Mouse (Mus musculus) forebrain, embryonic 14.5 days (tissue): Measurements from ENCODE around the gene 4930432M17Rik. TPM values are rescaled to one million over a fixed set of nuclear protein-coding genes. Genes with fewer than 3 reads are reported as not detected.
A peak's percentile ranks its signal among the peaks of the same experiment; 100 is the strongest.

ENCODE experiments used
- ATAC-seq: fragments of 200-750 bp; cut with Nextera tagmentation; 2 replicates; pipeline ENCODE4 v1.8.0; 2017; ENCODE audit warnings: mild to moderate bottlenecking, moderate library complexity
- DNase-seq: peaks from one replicate; pipeline ENCODE4 v3.0.0-alpha.2; 2015; ENCODE audit warnings: low spot score
- H3K27ac ChIP-seq: fragments of 300-500 bp; sonication (generic); 2 replicates; pipeline ENCODE4 v1.5.1; 2014; ENCODE audit warnings: low read depth, mild to moderate bottlenecking, control low read depth, low read length, moderate library complexity
- H3K27me3 ChIP-seq: fragments of 300-500 bp; sonication (generic); replicated peaks from 2 replicates; pipeline ENCODE4 v1.6.1; 2014; ENCODE audit warnings: low read length, control low read depth, mixed read lengths; ENCODE audit not compliant: control insufficient read depth, insufficient read depth
- H3K36me3 ChIP-seq: fragments of 300-500 bp; sonication (generic); 2 replicates; pipeline ENCODE4 v1.6.1; 2014; ENCODE audit warnings: low read length, control low read depth; ENCODE audit not compliant: control insufficient read depth, insufficient read depth
- H3K4me1 ChIP-seq: fragments of 300-500 bp; sonication (generic); 2 replicates; pipeline ENCODE4 v1.6.1; 2014; ENCODE audit warnings: antibody characterized with exemption, low read length, control low read depth; ENCODE audit not compliant: control insufficient read depth, insufficient read depth
- H3K4me2 ChIP-seq: fragments of 300-500 bp; sonication (generic); 2 replicates; pipeline ENCODE4 v1.6.1; 2014; ENCODE audit warnings: mild to moderate bottlenecking, control low read depth, low read length
- H3K4me3 ChIP-seq: fragments of 300-500 bp; sonication (generic); 2 replicates; pipeline ENCODE4 v1.5.1; 2014; ENCODE audit warnings: low read depth, low read length, control low read depth
- H3K9ac ChIP-seq: fragments of 300-500 bp; sonication (generic); 2 replicates; pipeline ENCODE4 v1.6.1; 2014; ENCODE audit warnings: mild to moderate bottlenecking, low read length, control low read depth, moderate library complexity
- H3K9me3 ChIP-seq: fragments of 300-500 bp; sonication (generic); replicated peaks from 2 replicates; pipeline ENCODE4 v1.6.1; 2016; ENCODE audit warnings: low read length, control low read depth, mixed read lengths; ENCODE audit not compliant: control insufficient read depth
- WGBS: fragments of 180-500 bp; shearing (Covaris S2); extraction: QIAGEN DNeasy Blood & Tissue Kit; methylation state at CpG from one replicate; pipeline ENCODE4 v1.1.7; 2014; 5-methylcytosine and 5-hydroxymethylcytosine counted together
- polyA plus RNA-seq: library from polyadenylated mRNA; unstranded; fragments of >200 nt; fragmentation: Nextera tagmentation; extraction: Ambion mirVana; gene quantifications from 2 replicates; pipeline ENCODE4 v1.2.1, GENCODE M21; 2014

Gene 4930432M17Rik
- polyA plus RNA-seq, 1 experiment from 2014 or later, result not detected

GRCm38 (mm10) chr3:121715741-121716459, 45.3 kb downstream of the 4930432M17Rik start:
- ATAC-seq, result no peak
- no peak overlapping the region for H3K27ac ChIP-seq
- H3K36me3 ChIP-seq, result no peaks in the 10 kb centered on the region
- H3K4me3 ChIP-seq, result no peak overlapping the region
- no peaks in the 10 kb centered on the region for H3K9me3 ChIP-seq
- no peaks in the 10 kb centered on the region for H3K27me3 ChIP-seq
- no peak for DNase-seq
- 86% methylated on average over 6 of the region's 6 CpGs for WGBS
- H3K4me2 ChIP-seq, result no peak overlapping the region
- H3K9ac ChIP-seq, result no peak overlapping the region
- H3K4me1 ChIP-seq, result 0 out of 2 replicates have a peak, but pooled peaks cover 3% of the 10 kb centered on the region

- H3K9me3 ChIP-seq, result no peaks in the 10 kb centered on the region
- H3K27me3 ChIP-seq, result no peaks in the 10 kb centered on the region
- H3K27ac ChIP-seq, result no peak overlapping the region
- H3K36me3 ChIP-seq, result no peaks in the 10 kb centered on the region
- H3K9ac ChIP-seq, result no peak overlapping the region
- H3K4me2 ChIP-seq, result no peak overlapping the region
- H3K4me3 ChIP-seq, result no peak overlapping the region
- ATAC-seq (no peak), DNase-seq (no peak)
- H3K4me1 ChIP-seq, result 0 out of 2 replicates have a peak, but pooled peaks cover 3% of the 10 kb centered on the region
- WGBS, result 94% methylated on average over 5 of the region's 5 CpGs
Measured at GRCm38 (mm10) chr3:121716480-121716879, 45.9 kb downstream of the 4930432M17Rik start.

GRCm38 (mm10) chr3:121718679-121719078, 48.1 kb downstream of the 4930432M17Rik start:
- no peak overlapping the region for H3K27ac ChIP-seq
- WGBS, result 86% methylated on average over 8 of the region's 8 CpGs
- H3K4me3 ChIP-seq, result no peak overlapping the region
- no peaks in the 10 kb centered on the region for H3K36me3 ChIP-seq
- DNase-seq (no peak), ATAC-seq (no peak)
- H3K9ac ChIP-seq, result no peak overlapping the region
- no peak overlapping the region for H3K4me2 ChIP-seq
- H3K9me3 ChIP-seq, result no peaks in the 10 kb centered on the region
- no peaks in the 10 kb centered on the region for H3K27me3 ChIP-seq
- H3K4me1 ChIP-seq, result 0 out of 2 replicates have a peak, but pooled peaks cover 7% of the 10 kb centered on the region

- no peak overlapping the region for H3K9ac ChIP-seq
- 0 out of 2 replicates have a peak, but pooled peaks cover 9% of the 10 kb centered on the region for H3K4me1 ChIP-seq
- H3K36me3 ChIP-seq, result no peaks in the 10 kb centered on the region
- no peak for DNase-seq
- H3K27me3 ChIP-seq, result no peaks in the 10 kb centered on the region
- H3K27ac ChIP-seq, result no peak overlapping the region
- H3K4me2 ChIP-seq, result no peak overlapping the region
- ATAC-seq, result no peak
- H3K4me3 ChIP-seq, result no peak overlapping the region
- no peaks in the 10 kb centered on the region for H3K9me3 ChIP-seq
- 69% methylated on average over 3 of the region's 3 CpGs for WGBS
Measured at GRCm38 (mm10) chr3:121719701-121720100, 49.1 kb downstream of the 4930432M17Rik start.

GRCm38 (mm10) chr3:121720801-121721690, 50.5 kb downstream of the 4930432M17Rik start:
- 51% methylated on average over 14 of the region's 14 CpGs for WGBS
- Histone ChIP-seq H3K36me3 (no peaks in the 10 kb centered on the region), H3K4me1 (0 out of 2 replicates have a peak, but pooled peaks cover 9% of the 10 kb centered on the region), H3K4me3 (no peak overlapping the region), H3K9me3 (no peaks in the 10 kb centered on the region), H3K9ac (no peak overlapping the region), H3K4me2 (no peak overlapping the region), H3K27ac (no peak overlapping the region), H3K27me3 (no peaks in the 10 kb centered on the region)
- ATAC-seq (no peak), DNase-seq (peak; percentile 59)

GRCm38 (mm10) chr3:121721691-121722070, 51.1 kb downstream of the 4930432M17Rik start:
- Histone ChIP-seq H3K9ac (no peak overlapping the region), H3K9me3 (no peaks in the 10 kb centered on the region), H3K4me2 (no peak overlapping the region), H3K4me1 (0 out of 2 replicates have a peak, but pooled peaks cover 9% of the 10 kb centered on the region), H3K36me3 (no peaks in the 10 kb centered on the region), H3K4me3 (no peak overlapping the region), H3K27ac (no peak overlapping the region), H3K27me3 (no peaks in the 10 kb centered on the region)
- ATAC-seq, result no peak
- 65% methylated on average over 7 of the region's 7 CpGs for WGBS
- no peak for DNase-seq

GRCm38 (mm10) chr3:121722971-121723844, 52.6 kb downstream of the 4930432M17Rik start, which contains the start of gene F3:
TSS of gene F3 (plus strand) at chr3:121723537.
- H3K9me3 ChIP-seq, result no peaks in the 10 kb centered on the region
- 0 out of 2 replicates have a peak, but pooled peaks cover 9% of the 10 kb centered on the region for H3K4me1 ChIP-seq
- no peaks in the 10 kb centered on the region for H3K27me3 ChIP-seq
- DNase-seq, result peak; percentile 85
- no peak within 1 kb of the TSS for H3K27ac ChIP-seq
- WGBS, result under 1% methylated on average over 73 of the region's 73 CpGs
- ATAC-seq, result peak; percentile 83
- peak within 1 kb of the TSS; percentile 82 for H3K4me2 ChIP-seq
- peak within 1 kb of the TSS; percentile 67 for H3K4me3 ChIP-seq
- no peaks in the 10 kb centered on the region for H3K36me3 ChIP-seq
- H3K9ac ChIP-seq, result peak within 1 kb of the TSS; percentile 69

GRCm38 (mm10) chr3:121723968-121724524, 53.5 kb downstream of the 4930432M17Rik start:
- Histone ChIP-seq H3K36me3 (no peaks in the 10 kb centered on the region), H3K9ac (peak overlapping the region; percentile 69), H3K4me3 (peak overlapping the region; percentile 67), H3K9me3 (no peaks in the 10 kb centered on the region), H3K27ac (no peak overlapping the region), H3K27me3 (no peaks in the 10 kb centered on the region), H3K4me2 (peak overlapping the region; percentile 82), H3K4me1 (0 out of 2 replicates have a peak, but pooled peaks cover 9% of the 10 kb centered on the region)
- 5% methylated on average over 20 of the region's 20 CpGs for WGBS
- peak; percentile 50 for DNase-seq
- peak; percentile 49 for ATAC-seq
